Mouse (Mus musculus) heart, embryonic 14.5 days (tissue): Measurements from ENCODE around the gene Lpxn. TPM values are rescaled to one million over a fixed set of nuclear protein-coding genes. Genes with fewer than 3 reads are reported as not detected.

Experiments
- ATAC-seq: fragments of 200-750 bp; cut with Nextera tagmentation; 2 replicates; pipeline ENCODE4 v1.8.0; 2017; ENCODE audit warnings: low read depth, moderate TSS enrichment; ENCODE audit not compliant: insufficient number of reproducible peaks, insufficient read depth, low FRiP score
- H3K27ac ChIP-seq, 2 experiments: fragments of 200-500 bp in 1 of 2; fragments of 300-500 bp in 1 of 2; sonication (generic) in 1 of 2; replicated peaks in 1 of 2; 2 replicates each; pipeline ENCODE4 v1.5.1; 2012 to 2014; ENCODE audit warnings: low read depth in 2 of 2, low read length in 2 of 2, control low read depth in 1 of 2, mild to moderate bottlenecking in 1 of 2, mixed read lengths in 1 of 2; ENCODE audit not compliant: control insufficient read depth in 1 of 2, insufficient read depth in 1 of 2
- H3K27me3 ChIP-seq: fragments of 300-500 bp; sonication (generic); 2 replicates; pipeline ENCODE4 v1.6.1; 2014; ENCODE audit warnings: mild to moderate bottlenecking, low read length, control low read depth; ENCODE audit not compliant: control insufficient read depth, insufficient read depth
- H3K36me3 ChIP-seq: fragments of 300-500 bp; sonication (generic); 2 replicates; pipeline ENCODE4 v1.6.1; 2014; ENCODE audit warnings: mild to moderate bottlenecking, control low read depth, low read length, mixed read lengths; ENCODE audit not compliant: control insufficient read depth, insufficient read depth
- H3K4me1 ChIP-seq, 2 experiments: fragments of 200-500 bp in 1 of 2; fragments of 300-500 bp in 1 of 2; sonication (generic) in 1 of 2; 2 replicates each; pipeline ENCODE4 v1.6.1; 2012 to 2014; ENCODE audit warnings: low read length in 2 of 2, control low read depth in 1 of 2, mixed read lengths in 1 of 2; ENCODE audit not compliant: control insufficient read depth in 2 of 2, insufficient read depth in 2 of 2
- H3K4me2 ChIP-seq: fragments of 300-500 bp; sonication (generic); 2 replicates; pipeline ENCODE4 v1.6.1; 2014; ENCODE audit warnings: mild to moderate bottlenecking, low read length
- H3K4me3 ChIP-seq, 2 experiments: fragments of 200-500 bp in 1 of 2; fragments of 300-500 bp in 1 of 2; sonication (generic) in 1 of 2; 2 replicates each; pipeline ENCODE4 v1.5.1; 2012 to 2014; ENCODE audit warnings: low read length in 2 of 2, mild to moderate bottlenecking in 2 of 2, control low read depth in 1 of 2, low read depth in 1 of 2, moderate library complexity in 1 of 2; ENCODE audit not compliant: control insufficient read depth in 1 of 2, insufficient read depth in 1 of 2
- H3K9ac ChIP-seq: fragments of 300-500 bp; sonication (generic); 2 replicates; pipeline ENCODE4 v1.6.1; 2014; ENCODE audit warnings: mild to moderate bottlenecking, low read length
- H3K9me3 ChIP-seq: fragments of 300-500 bp; sonication (generic); 2 replicates; pipeline ENCODE4 v1.6.1; 2016; ENCODE audit warnings: low read length, control low read depth; ENCODE audit not compliant: control insufficient read depth
- WGBS: fragments of 180-500 bp; shearing (Covaris S2); extraction: QIAGEN DNeasy Blood & Tissue Kit; methylation state at CpG from one replicate; pipeline ENCODE4 v1.1.7; 2014; 5-methylcytosine and 5-hydroxymethylcytosine counted together
- polyA plus RNA-seq: library from polyadenylated mRNA; unstranded; fragments of >200 nt; fragmentation: Nextera tagmentation; extraction: Ambion mirVana; gene quantifications from 2 replicates; pipeline ENCODE4 v1.2.1, GENCODE M21; 2014

The Lpxn gene
- polyA plus RNA-seq, 1 experiment from 2014 or later = 0.92 TPM

- no peak overlapping the region for H3K4me2 ChIP-seq
- H3K4me3 ChIP-seq = no peak overlapping the region
- no peaks in the 10 kb centered on the region for H3K36me3 ChIP-seq
- 56% methylated on average over 2 of the region's 2 CpGs for WGBS
- no peaks in the 10 kb centered on the region for H3K9me3 ChIP-seq
- no peak overlapping the region for H3K27ac ChIP-seq
- H3K4me1 ChIP-seq = no peaks in the 10 kb centered on the region
- no peaks in the 10 kb centered on the region for H3K27me3 ChIP-seq
- no peak overlapping the region for H3K9ac ChIP-seq
- no peak for ATAC-seq
Measured at GRCm38 (mm10) chr19:12806214-12806613, 10.2 kb downstream of the Lpxn start.

- Histone ChIP-seq H3K36me3 (no peaks in the 10 kb centered on the region), H3K9me3 (no peaks in the 10 kb centered on the region), H3K4me2 (no peak overlapping the region), H3K27me3 (no peaks in the 10 kb centered on the region), H3K4me1 (no peaks in the 10 kb centered on the region), H3K4me3 (no peak overlapping the region), H3K27ac (no peak overlapping the region), H3K9ac (no peak overlapping the region)
- no peak for ATAC-seq
- 38% methylated on average over 1 of the region's 1 CpGs for WGBS
Measured at GRCm38 (mm10) chr19:12812644-12813364, 16.8 kb downstream of the Lpxn start.

- Histone ChIP-seq H3K27me3 (no peaks in the 10 kb centered on the region), H3K4me3 (no peak overlapping the region), H3K27ac (no peak overlapping the region), H3K4me1 (no peaks in the 10 kb centered on the region), H3K4me2 (no peak overlapping the region), H3K9me3 (no peaks in the 10 kb centered on the region), H3K36me3 (no peaks in the 10 kb centered on the region), H3K9ac (no peak overlapping the region)
- no peak for ATAC-seq
- 58% methylated on average over 1 of the region's 1 CpGs for WGBS
Measured at GRCm38 (mm10) chr19:12813883-12814282, 17.9 kb downstream of the Lpxn start.

GRCm38 (mm10) chr19:12818507-12818906, 22.5 kb downstream of the Lpxn start:
- Histone ChIP-seq H3K4me3 (no peak overlapping the region), H3K27ac (no peak overlapping the region), H3K9me3 (no peaks in the 10 kb centered on the region), H3K27me3 (no peaks in the 10 kb centered on the region), H3K4me2 (no peak overlapping the region), H3K4me1 (no peaks in the 10 kb centered on the region), H3K36me3 (no peaks in the 10 kb centered on the region), H3K9ac (no peak overlapping the region)
- 86% methylated on average over 1 of the region's 1 CpGs for WGBS
- ATAC-seq = no peak

GRCm38 (mm10) chr19:12820383-12820782, 24.4 kb downstream of the Lpxn start:
- Histone ChIP-seq H3K9ac (no peak overlapping the region), H3K36me3 (no peaks in the 10 kb centered on the region), H3K4me1 (no peaks in the 10 kb centered on the region), H3K4me2 (no peak overlapping the region), H3K27me3 (no peaks in the 10 kb centered on the region), H3K27ac (no peak overlapping the region), H3K4me3 (no peak overlapping the region), H3K9me3 (no peaks in the 10 kb centered on the region)
- no peak for ATAC-seq
- 25% methylated on average over 4 of the region's 4 CpGs for WGBS

- H3K9ac ChIP-seq = no peak overlapping the region
- no peaks in the 10 kb centered on the region for H3K36me3 ChIP-seq
- 75% methylated on average over 4 of the region's 4 CpGs for WGBS
- ATAC-seq = no peak
- no peaks in the 10 kb centered on the region for H3K27me3 ChIP-seq
- no peak overlapping the region for H3K4me2 ChIP-seq
- no peaks in the 10 kb centered on the region for H3K9me3 ChIP-seq
- H3K4me3 ChIP-seq = no peak overlapping the region
- H3K4me1 ChIP-seq = no peaks in the 10 kb centered on the region
- no peak overlapping the region for H3K27ac ChIP-seq
Measured at GRCm38 (mm10) chr19:12824549-12824948, 28.6 kb downstream of the Lpxn start.

- Histone ChIP-seq H3K27ac (no peak overlapping the region), H3K4me2 (no peak overlapping the region), H3K9ac (no peak overlapping the region), H3K4me3 (no peak overlapping the region), H3K36me3 (no peaks in the 10 kb centered on the region), H3K27me3 (no peaks in the 10 kb centered on the region), H3K4me1 (no peaks in the 10 kb centered on the region), H3K9me3 (no peaks in the 10 kb centered on the region)
- ATAC-seq = no peak
- 65% methylated on average over 2 of the region's 2 CpGs for WGBS
Measured at GRCm38 (mm10) chr19:12830823-12831430, 34.9 kb downstream of the Lpxn start.

- Histone ChIP-seq H3K4me1 (no peaks in the 10 kb centered on the region), H3K9me3 (no peaks in the 10 kb centered on the region), H3K27me3 (no peaks in the 10 kb centered on the region), H3K36me3 (no peaks in the 10 kb centered on the region), H3K4me2 (no peak overlapping the region), H3K27ac (no peak overlapping the region), H3K4me3 (no peak overlapping the region), H3K9ac (no peak overlapping the region)
- 71% methylated on average over 1 of the region's 1 CpGs for WGBS
- ATAC-seq = no peak
Measured at GRCm38 (mm10) chr19:12831559-12831958, 35.6 kb downstream of the Lpxn start.
